Mouse (Mus musculus): ENCODE measurements at regions not wholly inside any gene's neighbourhood (a gene's known extent, or its start where the extent isn't known, plus 50 kb on each side); places are given as distances from the start of the nearest gene placed in this dataset.

DNA sequence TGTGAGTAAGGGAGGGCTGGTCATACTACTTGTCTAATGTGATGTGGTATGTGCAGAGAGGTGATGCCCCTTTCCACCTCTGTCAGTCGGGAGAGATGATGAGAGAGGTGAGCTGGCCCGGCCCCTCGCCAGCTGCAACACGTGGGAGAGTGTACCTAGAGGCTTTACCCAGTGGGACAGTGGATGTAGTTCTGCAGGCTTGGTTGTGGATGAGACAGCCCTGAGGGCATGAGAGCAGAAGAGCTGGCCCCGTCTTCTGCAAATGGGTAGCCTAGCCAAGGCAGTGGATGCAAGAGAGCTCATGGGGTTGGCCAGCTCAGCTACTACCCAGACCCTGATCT is 88.1 kb upstream of the Gnai1 start:
- H3K36me3 ChIP-seq, result no peaks in the 10 kb centered on the region
- H3K4me3 ChIP-seq (replicated peaks), result no peak overlapping the region
- WGBS, result 93% methylated on average over 5 of the region's 5 CpGs
- no peak overlapping the region for H3K9ac ChIP-seq (replicated peaks)
- no peak overlapping the region for H3K27ac ChIP-seq (replicated peaks)
- H3K4me2 ChIP-seq, result no peak overlapping the region
- no peak for ATAC-seq (ENCODE audit: low FRiP score)
- no peaks in the 10 kb centered on the region for H3K9me3 ChIP-seq (replicated peaks)
- H3K4me1 ChIP-seq, result no peaks in the 10 kb centered on the region
- H3K27me3 ChIP-seq (replicated peaks), result no peaks in the 10 kb centered on the region

- H3K36me3 ChIP-seq, result no peaks in the 10 kb centered on the region
- WGBS, result 93% methylated on average over 14 of the region's 14 CpGs
These were observed 87.6 kb upstream of the Gnai1 start for GRCm38 (mm10) chr5:18447665-18448329.

GRCm38 (mm10) chr5:18445969-18446368 is 85.8 kb upstream of the Gnai1 start:
- no peak overlapping the region for H3K4me2 ChIP-seq
- no peak overlapping the region for H3K27ac ChIP-seq (replicated peaks)
- H3K27me3 ChIP-seq (replicated peaks), result no peaks in the 10 kb centered on the region
- no peaks in the 10 kb centered on the region for H3K36me3 ChIP-seq
- no peak overlapping the region for H3K4me3 ChIP-seq (replicated peaks)
- H3K9me3 ChIP-seq (replicated peaks), result no peaks in the 10 kb centered on the region
- 24% methylated on average over 8 of the region's 8 CpGs for WGBS
- H3K9ac ChIP-seq (replicated peaks), result no peak overlapping the region
- H3K4me1 ChIP-seq, result no peaks in the 10 kb centered on the region
- peak; percentile 82; the same call in 1 of the 2 replicates for ATAC-seq (ENCODE audit: low FRiP score)

More at GRCm38 (mm10) chr5:18447665-18448329, 87.6 kb upstream of the Gnai1 start:
- Histone ChIP-seq H3K9me3 (replicated peaks) (no peaks in the 10 kb centered on the region), H3K4me2 (no peak overlapping the region), H3K27me3 (replicated peaks) (no peaks in the 10 kb centered on the region), H3K4me1 (no peaks in the 10 kb centered on the region), H3K4me3 (replicated peaks) (no peak overlapping the region), H3K27ac (replicated peaks) (no peak overlapping the region), H3K9ac (replicated peaks) (no peak overlapping the region)
- no peak for ATAC-seq (ENCODE audit: low FRiP score)

DNA sequence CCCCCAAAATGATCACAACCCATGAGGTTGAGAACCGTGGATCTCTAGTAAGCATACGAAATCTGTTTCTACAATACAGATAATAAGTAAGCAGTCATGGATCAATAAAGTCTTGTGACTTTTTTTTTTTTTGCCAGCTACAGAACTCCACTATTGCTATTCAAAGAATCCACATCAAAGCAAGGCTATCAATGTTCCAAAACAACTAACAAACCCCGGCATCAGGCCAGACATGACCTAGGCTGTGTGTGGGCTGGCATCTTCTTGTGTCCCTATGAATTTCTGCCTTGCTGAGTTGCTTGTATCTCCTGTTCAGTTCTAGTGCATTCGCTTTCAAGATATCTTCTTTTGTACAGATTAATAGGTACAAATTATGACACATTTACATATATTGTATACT is 79.8 kb upstream of the Gnai1 start:
- no peak for ATAC-seq (ENCODE audit: low FRiP score)
- Histone ChIP-seq H3K9me3 (replicated peaks) (no peaks in the 10 kb centered on the region), H3K4me2 (no peak overlapping the region), H3K4me1 (no peaks in the 10 kb centered on the region), H3K4me3 (replicated peaks) (no peak overlapping the region), H3K36me3 (no peaks in the 10 kb centered on the region), H3K9ac (replicated peaks) (no peak overlapping the region), H3K27me3 (replicated peaks) (no peaks in the 10 kb centered on the region), H3K27ac (replicated peaks) (no peak overlapping the region)
- 91% methylated on average over 4 of the region's 4 CpGs for WGBS

- H3K4me1 ChIP-seq, result no peaks in the 10 kb centered on the region
These were observed 79.1 kb upstream of the Gnai1 start for GRCm38 (mm10) chr5:18439281-18439680.

GRCm38 (mm10) chr5:18436099-18436748 is 76.1 kb upstream of the Gnai1 start:
- Histone ChIP-seq H3K27me3 (replicated peaks) (no peaks in the 10 kb centered on the region), H3K36me3 (no peaks in the 10 kb centered on the region), H3K4me1 (no peaks in the 10 kb centered on the region), H3K4me3 (replicated peaks) (no peak overlapping the region), H3K9me3 (replicated peaks) (no peaks in the 10 kb centered on the region), H3K27ac (replicated peaks) (no peak overlapping the region), H3K9ac (replicated peaks) (no peak overlapping the region), H3K4me2 (no peak overlapping the region)
- no peak for ATAC-seq (ENCODE audit: low FRiP score)
- WGBS, result 51% methylated on average over 6 of the region's 6 CpGs

More at GRCm38 (mm10) chr5:18439281-18439680, 79.1 kb upstream of the Gnai1 start:
- Histone ChIP-seq H3K36me3 (no peaks in the 10 kb centered on the region), H3K4me2 (no peak overlapping the region), H3K27ac (replicated peaks) (no peak overlapping the region), H3K27me3 (replicated peaks) (no peaks in the 10 kb centered on the region), H3K9ac (replicated peaks) (no peak overlapping the region), H3K4me3 (replicated peaks) (no peak overlapping the region), H3K9me3 (replicated peaks) (no peaks in the 10 kb centered on the region)
- no peak for ATAC-seq (ENCODE audit: low FRiP score)
- 88% methylated on average over 1 of the region's 1 CpGs for WGBS

- no peak for ATAC-seq (ENCODE audit: low FRiP score)
- Histone ChIP-seq H3K4me2 (no peak overlapping the region), H3K4me3 (replicated peaks) (no peak overlapping the region), H3K27me3 (replicated peaks) (no peaks in the 10 kb centered on the region), H3K27ac (replicated peaks) (no peak overlapping the region), H3K36me3 (no peaks in the 10 kb centered on the region), H3K4me1 (no peaks in the 10 kb centered on the region), H3K9me3 (replicated peaks) (no peaks in the 10 kb centered on the region), H3K9ac (replicated peaks) (no peak overlapping the region)
- WGBS, result 86% methylated on average over 2 of the region's 2 CpGs
These were observed 74.1 kb upstream of the Gnai1 start for GRCm38 (mm10) chr5:18434245-18434644.

DNA sequence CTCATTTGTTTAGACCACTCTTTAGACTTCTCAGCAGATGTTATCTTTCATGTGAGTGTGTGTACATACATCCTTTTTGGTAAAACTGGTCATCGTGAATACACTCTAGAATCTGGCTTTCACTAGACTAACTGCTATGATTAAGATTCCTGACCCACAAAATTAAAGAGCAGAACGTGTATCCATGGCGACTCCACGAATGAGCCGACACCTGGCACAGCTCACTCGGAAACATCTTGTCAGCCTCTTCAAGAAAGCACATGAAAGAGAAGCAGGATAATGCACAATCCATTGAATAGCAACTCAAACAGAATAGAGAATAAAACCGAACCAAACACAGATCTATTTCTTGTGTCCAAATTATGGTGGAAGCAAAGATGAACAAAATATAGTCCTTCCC is 73.1 kb upstream of the Gnai1 start:
- Histone ChIP-seq H3K4me3 (replicated peaks) (no peak overlapping the region), H3K9me3 (replicated peaks) (no peaks in the 10 kb centered on the region), H3K4me2 (no peak overlapping the region), H3K36me3 (no peaks in the 10 kb centered on the region), H3K9ac (replicated peaks) (no peak overlapping the region), H3K4me1 (no peaks in the 10 kb centered on the region), H3K27ac (replicated peaks) (no peak overlapping the region), H3K27me3 (replicated peaks) (no peaks in the 10 kb centered on the region)
- ATAC-seq (ENCODE audit: low FRiP score), result no peak
- 55% methylated on average over 7 of the region's 7 CpGs for WGBS

GRCm38 (mm10) chr5:18425098-18425497 is 64.9 kb upstream of the Gnai1 start:
- Histone ChIP-seq H3K9me3 (replicated peaks) (no peaks in the 10 kb centered on the region), H3K9ac (replicated peaks) (no peak overlapping the region)
- WGBS, result 69% methylated on average over 4 of the region's 4 CpGs

GRCm38 (mm10) chr5:18414892-18415291 is 54.7 kb upstream of the Gnai1 start:
- Histone ChIP-seq H3K4me1 (no peaks in the 10 kb centered on the region), H3K36me3 (no peaks in the 10 kb centered on the region), H3K9me3 (replicated peaks) (no peaks in the 10 kb centered on the region), H3K27ac (replicated peaks) (no peak overlapping the region), H3K27me3 (replicated peaks) (no peaks in the 10 kb centered on the region), H3K9ac (replicated peaks) (no peak overlapping the region), H3K4me2 (no peak overlapping the region), H3K4me3 (replicated peaks) (no peak overlapping the region)
- no peak for ATAC-seq (ENCODE audit: low FRiP score)
- WGBS, result 54% methylated on average over 3 of the region's 3 CpGs

More at GRCm38 (mm10) chr5:18425098-18425497, 64.9 kb upstream of the Gnai1 start:
- H3K4me2 ChIP-seq, result no peak overlapping the region
- ATAC-seq (ENCODE audit: low FRiP score), result no peak
- no peaks in the 10 kb centered on the region for H3K36me3 ChIP-seq
- no peaks in the 10 kb centered on the region for H3K27me3 ChIP-seq (replicated peaks)
- no peak overlapping the region for H3K4me3 ChIP-seq (replicated peaks)
- H3K4me1 ChIP-seq, result no peaks in the 10 kb centered on the region
- no peak overlapping the region for H3K27ac ChIP-seq (replicated peaks)

Measured in neural tube, embryonic 15.5 days (tissue).